Mouse (Mus musculus) heart, adult 8-10 months (tissue): ENCODE measurements at regions not wholly inside any gene's neighbourhood (a gene's known extent, or its start where the extent isn't known, plus 50 kb on each side); places are given as distances from the start of the nearest gene placed in this dataset.

ENCODE experiments used
- DNase-seq: peaks from one replicate; pipeline ENCODE4 v3.0.0; 2022; ENCODE audit warnings: low spot score

DNA sequence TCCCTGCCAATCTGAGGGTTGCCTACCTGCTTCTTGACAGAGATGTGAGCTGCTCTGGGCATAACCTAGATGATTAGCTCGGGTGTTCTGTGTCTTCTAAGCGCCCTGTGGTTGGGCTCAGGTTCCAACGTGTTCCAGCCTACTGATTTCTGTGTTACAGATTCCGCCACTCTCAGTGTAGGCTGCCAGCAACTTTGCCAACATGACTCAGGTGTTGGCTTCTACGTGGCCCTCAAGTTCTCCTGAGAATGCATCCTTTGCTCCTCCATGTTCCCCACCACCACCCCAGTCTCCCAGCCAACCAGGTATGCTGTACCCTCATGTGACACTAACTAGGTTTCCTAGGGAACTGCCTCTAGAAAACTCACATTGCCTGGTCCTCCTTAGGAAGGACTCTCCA, 179.7 kb upstream of the Cadm1 start:
- no peak for DNase-seq

DNA sequence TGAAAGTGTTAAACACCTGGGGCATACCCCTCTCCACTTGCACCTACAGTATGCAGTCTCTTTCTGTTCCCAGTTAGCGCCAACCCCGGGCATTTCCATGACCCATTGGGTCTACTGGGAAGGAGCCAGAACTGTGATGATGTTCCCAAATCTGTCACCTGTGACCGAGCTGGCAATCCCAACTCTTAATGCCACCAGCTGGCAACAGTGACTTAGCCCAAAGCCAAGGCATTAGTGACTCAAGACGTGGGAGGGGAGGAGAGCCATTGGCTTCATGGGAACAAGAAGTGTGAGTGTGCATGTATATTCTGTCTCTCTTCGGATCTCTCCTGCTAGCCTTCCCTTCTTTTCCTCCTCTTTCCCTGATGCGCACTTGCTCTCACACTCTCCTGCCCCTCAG, 178.9 kb upstream of the Cadm1 start:
- no peak for DNase-seq

DNA sequence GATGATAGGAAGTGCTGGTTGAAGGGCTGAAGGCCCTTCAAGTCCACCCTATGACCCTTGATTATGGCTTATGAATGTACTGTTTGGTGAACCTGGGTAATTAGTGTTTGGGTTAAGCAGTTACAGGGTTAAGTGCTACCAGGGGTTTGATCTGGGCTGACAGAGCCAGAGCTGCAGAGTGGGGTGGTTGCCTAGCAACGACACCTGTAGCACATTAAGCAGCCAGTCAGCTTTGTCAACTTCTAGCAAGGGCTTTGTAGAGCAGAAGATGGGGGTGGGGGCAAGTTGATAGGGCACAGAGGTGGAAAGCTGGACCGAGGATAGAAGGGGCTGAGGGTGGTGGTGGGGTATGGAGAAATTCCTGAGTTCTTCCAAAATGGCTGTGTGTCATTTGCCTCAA, 177.0 kb upstream of the Cadm1 start:
- DNase-seq = no peak

DNA sequence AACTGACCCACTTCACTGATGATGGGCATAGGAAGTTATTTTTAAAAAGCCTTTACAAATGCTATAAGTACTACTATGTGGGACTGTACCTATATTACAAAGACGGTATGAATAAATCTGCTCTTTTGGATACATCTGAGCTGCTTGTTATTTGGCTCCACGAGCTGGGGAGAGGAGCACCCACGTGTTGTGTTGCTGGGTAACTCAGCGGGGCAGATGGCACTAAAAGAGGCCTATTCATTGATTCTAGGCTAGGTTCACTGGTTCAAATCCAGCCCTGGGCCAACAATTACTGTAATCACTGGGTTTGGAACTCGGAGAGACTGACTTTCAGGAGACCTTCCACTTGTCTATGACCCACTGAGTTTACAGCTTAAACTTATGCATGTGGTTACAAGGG, 176.0 kb upstream of the Cadm1 start:
- DNase-seq = no peak

DNA sequence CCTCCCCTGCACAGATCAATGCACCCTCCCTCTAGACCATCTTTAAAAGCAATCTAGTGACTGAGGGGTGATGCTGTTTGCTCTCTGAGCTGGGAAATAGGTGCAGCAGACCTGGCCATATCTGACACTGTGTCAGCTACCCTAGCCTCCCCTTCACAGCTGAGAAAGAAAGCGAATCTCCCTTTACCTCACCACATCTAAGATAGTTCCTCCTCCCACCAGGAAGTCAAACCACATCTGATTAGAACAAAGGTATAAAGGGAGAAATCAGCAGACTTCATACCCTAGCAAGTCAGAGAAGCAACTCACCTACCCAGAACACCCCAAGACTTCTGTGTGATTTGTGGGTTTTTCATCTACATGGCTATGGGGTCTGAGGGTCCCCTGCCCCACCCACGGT, 175.6 kb upstream of the Cadm1 start:
- no peak for DNase-seq

DNA sequence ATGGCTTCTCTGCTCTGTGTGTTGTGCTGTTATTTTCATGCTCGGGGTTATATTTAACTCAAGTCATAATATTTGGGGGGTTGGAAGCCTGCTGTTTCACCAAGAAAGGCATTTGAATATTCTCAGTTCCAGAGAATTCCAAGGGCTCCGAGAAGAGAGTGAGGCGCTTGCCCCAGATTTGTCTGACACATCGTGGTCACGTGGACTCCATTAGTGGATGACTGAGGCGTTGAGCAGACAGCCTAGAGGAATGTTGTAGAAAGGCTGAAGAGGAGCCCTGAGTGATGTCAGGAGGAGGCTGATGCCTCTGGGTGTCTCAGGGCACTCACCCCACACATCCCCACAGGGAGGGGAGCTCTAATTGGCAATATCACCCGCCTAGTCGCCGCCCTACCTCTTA, 175.1 kb upstream of the Cadm1 start:
- no peak for DNase-seq

DNA sequence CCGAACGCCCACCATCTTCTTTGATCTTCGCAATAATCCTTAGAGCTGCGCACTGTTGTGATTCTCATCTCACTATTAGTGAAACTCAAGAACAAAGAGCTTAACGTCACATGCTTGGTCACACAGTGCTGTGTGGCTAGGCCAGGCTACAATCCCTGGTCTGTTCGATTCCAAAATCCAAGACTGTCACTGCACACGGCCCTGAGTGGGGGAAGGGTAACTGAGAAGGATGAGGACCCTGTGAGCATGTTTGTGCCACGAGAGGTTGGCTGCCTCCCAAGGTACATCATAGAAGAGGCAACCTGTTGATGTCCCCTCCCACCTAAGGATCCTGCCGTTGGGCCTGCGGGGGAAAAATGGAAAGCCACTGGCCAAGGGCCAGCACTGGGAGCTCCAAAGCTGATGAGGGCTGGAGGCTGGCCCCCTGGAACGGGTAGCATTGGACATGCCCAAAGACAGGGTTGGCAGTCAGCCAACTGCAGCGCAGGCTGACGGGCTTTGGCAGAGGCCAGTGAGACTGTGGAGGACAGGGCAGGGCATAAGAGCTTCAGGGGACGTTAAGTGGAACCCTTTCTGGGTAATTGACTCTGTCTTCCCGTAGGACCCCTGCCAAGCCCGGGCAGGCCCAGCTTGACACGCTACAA, 172.1 kb upstream of the Cadm1 start:
- DNase-seq = peak; percentile 5

DNA sequence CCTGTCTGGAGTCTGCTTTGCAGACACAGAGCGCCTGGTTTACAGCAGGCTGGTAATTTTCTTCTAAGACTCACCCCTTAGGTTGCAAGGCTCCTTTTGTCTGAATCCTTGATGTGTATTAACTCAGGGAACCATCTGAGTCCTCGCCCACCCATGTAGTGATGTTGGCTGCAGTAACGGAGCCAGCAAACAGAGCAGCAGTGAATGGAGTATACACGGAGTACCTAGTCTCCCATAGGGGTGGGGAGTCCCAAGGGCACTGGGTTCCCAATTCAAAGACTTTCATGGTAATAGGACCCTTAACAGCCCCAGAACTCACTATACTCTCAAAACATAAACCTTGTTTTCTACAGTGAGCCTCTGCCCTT, 171.6 kb upstream of the Cadm1 start:
- DNase-seq = no peak

DNA sequence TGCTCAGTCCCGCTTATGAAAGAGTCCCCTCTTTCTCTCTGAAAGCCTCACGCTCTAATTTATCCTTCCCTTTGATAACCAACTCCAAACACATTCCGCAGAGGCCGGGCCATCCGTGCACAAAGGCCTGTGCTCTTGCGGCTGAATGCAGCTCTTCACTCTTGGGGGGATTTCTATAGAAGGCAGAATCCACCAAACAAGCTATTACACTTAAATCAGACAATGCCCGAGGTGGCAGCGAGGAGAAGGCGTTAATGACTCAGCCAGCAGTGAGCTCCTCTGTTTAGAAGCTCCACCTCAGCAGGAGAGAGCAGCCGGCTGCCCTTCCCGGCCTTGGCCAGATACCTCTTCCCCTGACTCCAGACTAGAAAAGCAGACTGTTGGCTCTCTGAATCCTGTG, 166.9 kb upstream of the Cadm1 start:
- DNase-seq = no peak

DNA sequence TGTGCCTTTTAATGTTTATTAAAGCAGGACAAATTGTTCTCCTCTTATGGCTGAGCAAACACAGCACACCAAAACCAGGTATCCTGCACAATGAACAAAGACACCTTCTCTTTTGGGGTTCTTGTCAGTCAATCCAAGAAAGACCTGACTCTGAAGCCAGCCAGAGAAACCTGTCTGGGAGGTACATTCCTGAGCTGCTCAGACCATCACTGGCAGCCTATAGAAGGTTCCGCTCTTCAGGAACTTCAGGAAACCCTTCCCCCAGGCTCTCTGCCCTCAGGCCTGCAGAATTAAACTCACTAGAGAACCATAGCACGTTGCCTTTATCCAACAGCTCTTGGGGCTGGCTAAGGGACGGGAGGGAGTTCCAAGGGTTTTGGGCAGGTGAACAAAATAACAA, 165.2 kb upstream of the Cadm1 start:
- DNase-seq = no peak

DNA sequence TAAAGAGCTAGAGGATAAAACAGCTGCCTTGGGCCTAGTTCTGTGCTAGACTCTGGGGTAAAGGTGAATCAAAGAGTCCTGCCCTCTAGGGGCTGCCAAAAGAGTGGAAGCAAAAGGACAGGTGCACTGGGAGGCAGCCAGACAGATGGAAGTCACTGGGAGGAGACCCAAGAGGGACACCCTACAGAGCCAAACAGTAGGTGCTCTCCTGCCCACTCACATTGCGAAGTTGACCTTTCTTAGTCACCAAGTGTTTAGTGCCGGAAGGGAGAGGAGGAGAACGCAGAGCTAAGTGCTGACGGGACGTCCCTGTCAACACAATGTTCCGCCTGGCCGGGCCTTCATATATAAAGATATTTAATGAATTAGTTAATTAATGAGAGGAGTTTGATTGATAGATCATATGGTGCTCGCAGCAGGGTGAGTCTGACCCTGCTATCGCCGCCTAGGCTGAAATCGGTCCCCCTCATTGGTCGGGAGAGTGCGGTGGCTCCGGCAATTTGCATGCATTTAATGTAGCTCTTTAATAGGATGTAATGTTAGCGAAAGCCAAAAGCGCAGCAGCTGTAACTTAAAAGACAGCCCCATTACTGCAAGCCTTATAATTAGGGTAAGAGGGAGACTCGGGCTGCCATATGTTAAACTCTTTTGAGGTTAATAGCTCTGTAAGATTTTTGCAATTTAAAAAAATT, 162.6 kb upstream of the Cadm1 start:
- DNase-seq = no peak

DNA sequence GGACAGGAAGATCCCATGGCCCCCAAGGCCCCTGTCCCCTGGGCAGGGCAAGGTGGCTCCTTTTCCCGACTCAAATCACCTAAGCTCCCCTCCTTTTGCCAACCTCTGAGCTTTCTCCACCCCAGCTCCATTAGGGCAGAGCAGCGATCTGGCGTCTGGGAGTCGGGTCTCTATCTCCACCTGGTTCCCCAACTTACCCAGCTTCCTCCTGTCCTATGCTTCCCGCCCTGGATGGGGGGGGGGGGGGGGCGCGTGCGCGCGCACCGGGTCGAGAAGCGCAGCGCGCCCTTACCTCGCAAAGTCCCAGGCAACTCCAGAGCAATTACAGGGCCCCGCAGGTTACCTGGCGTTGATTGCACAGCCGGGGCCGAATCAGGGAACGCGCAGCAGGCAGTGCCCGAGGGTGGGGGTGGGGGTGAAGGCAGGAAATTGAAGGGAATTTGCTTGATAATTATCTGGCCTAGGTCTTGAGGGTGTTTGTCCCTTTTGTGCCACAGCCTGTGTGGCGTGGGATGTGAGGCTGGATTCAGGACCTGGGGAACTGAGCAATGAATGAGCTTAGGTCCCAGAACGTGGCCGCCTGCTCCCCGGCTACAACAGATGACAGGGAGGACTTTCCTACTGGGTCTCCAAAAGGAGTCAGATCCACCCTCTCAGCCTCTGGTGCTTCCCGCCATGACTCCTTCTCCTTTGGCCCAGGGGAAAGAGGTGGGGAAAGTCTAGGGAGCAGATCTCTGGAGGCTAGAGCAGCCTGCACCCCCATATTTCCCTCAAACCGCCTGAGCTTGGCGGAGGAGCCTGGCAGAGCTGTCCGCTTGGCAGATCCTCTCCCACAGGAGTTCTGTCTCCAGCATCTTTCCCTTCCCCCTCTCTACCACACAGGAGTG, 161.7 kb upstream of the Cadm1 start:
- no peak for DNase-seq

DNA sequence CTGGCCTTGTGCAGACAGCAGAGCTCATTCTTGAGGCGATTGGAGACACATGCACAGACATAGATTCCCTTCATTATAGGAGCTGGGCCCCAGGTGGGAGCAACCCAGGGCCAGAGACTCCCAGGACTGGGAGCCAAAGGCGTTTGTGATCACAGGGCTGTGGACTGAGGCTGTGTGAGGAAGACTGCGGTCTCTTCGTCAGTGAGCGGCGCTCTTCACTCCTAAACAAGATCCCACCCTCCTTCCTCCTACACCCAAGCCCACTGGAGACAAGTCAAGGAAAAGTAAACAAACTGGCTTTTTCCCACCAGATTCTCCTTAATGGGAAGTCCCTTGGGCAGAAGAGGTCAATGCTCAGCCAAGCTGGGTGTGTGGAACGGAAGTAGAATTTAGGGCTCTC, 157.7 kb upstream of the Cadm1 start:
- no peak for DNase-seq

DNA sequence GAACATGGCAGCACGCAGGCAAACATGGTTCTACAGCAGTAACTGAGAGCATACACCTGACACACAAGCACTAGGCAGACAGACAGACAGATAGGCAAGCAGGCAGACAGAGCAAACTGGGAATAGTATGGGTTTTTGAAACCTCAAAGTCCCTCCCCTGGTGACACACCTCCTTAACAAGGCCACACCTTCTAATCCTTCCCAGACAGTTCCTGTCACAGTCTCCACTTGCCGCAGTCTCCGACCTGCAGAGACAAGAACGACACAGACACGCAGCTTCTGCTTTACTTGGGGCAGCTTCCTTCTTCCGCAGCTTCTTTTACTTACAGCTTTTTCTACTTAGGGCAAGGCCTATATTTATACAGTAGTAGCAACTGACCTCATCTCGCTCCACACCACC, 155.9 kb upstream of the Cadm1 start:
- no peak for DNase-seq

DNA sequence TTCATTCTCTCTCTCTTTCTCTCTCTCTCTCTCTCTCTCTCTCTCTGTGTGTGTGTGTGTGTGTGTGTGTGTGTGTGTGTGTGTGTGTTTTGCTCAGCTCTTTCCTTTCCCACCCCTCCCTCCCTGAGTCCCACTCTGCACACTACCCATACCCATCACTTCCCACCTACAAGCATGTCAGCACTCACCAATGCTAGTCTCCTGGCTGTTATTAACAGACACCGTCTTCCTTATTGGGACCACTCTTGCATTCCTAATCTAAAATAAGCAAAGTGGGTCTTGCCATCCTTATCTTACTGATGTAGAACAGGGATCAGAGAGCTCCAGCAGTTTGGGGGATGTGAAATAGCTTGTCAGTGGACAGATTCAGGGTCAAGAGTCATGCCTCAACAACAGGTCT, 153.3 kb upstream of the Cadm1 start:
- DNase-seq = no peak

DNA sequence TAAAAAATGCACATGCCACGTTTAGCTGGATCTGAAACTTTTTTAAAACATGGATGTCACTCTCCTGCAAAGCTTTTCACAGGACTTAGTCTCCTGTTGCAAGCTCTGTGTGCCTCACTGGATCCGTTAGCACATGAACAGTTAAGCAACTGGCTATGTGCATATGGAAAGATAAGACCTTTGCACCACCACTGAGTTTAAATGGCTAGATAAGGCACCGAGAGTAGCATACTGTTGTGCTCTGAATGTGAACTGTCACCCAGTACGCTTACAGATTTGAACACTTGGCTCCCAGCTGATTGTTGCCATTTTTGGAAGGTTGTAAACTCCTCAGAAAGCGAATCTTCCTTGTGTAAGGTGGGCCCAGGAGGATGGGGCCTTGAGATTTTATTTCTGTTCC, 151.4 kb upstream of the Cadm1 start:
- DNase-seq = no peak

DNA sequence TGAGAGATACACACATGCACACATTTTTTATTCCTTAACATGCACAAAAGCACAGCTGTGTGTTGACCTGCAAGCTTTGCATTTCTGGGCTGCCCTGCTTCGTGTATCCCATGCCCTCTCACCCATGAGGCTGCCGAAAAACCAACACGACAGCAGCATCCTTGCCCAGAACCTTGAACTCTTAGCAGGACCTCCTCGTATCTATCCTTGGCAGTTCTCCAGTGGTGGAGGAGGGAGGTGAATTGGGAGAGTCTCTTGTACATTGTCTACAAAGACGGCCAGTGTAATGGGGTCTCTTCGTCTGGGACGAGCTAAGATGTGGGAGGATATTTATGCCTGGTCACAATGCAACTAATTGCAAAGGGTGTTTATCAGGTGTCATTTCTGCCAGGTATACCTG, 149.6 kb upstream of the Cadm1 start:
- DNase-seq = no peak

DNA sequence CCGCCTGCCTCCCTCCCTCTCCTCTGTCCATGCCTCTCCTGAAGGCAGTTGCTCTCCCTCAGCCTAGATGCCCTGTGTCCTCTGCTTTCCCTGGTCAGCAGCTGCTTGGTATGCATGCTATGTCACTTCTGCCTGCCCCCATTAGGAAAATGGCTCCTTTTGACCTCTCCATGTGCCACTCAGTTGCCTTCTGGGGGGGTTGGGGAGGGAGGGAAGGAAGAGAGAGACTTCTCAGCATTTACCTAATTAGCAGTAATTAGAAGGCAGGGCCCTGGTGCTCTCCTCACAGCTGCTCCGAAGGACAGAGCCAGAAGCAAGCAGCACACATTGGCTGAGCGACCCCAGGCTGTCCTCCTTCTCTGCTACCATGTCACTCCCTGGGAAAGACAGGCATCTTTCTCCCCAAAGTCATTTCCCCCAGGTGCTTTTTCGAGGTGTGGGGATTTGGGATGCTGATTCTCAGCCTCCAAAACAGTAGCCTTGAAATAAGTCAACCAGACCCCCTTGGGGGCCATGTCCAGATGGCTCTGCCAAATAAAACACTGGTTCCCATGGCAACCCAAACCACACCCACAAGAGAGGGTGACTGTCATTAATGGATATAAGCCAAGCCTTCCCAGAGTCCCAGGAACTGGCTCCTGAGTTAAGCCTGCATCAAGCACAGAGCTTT, 145.7 kb upstream of the Cadm1 start:
- no peak for DNase-seq

DNA sequence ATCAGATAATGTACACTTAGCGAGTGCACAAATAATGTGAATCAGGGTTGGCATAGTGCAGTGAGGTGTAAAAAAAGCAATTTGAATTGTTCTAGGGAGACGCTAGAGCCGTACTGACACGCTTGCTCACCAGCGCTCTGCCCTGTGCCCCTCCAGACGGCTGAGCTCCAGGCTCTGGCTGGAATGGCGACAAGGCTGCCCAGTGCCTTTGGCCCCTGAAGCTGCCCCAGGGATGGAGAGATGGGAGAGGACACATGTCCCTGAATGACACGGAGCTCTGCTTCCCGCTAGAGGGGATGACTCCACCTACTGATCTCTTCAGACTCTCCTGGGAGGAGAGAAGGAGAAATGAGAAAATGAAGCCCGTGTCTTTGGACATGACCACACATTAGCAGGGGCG, 143.3 kb upstream of the Cadm1 start:
- DNase-seq = no peak

DNA sequence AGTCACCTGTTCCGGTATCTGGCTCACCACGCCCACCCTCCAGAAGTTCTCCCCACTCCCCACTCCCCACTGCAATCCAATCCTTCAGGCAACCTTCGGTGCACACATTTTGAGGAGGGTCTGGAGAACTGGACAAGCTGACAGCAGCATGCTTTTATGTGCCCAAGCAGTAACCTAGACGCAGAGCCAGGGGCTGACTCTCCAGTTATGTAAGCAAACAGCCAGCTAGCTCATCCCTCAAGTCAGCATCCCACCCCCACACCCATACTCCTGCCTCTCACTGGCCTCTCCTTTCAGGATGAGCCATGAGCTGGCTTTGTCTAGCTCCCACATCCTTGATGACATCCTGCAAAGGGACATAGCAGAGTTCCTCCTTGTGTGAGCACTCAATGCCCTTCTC, 142.8 kb upstream of the Cadm1 start:
- no peak for DNase-seq

DNA sequence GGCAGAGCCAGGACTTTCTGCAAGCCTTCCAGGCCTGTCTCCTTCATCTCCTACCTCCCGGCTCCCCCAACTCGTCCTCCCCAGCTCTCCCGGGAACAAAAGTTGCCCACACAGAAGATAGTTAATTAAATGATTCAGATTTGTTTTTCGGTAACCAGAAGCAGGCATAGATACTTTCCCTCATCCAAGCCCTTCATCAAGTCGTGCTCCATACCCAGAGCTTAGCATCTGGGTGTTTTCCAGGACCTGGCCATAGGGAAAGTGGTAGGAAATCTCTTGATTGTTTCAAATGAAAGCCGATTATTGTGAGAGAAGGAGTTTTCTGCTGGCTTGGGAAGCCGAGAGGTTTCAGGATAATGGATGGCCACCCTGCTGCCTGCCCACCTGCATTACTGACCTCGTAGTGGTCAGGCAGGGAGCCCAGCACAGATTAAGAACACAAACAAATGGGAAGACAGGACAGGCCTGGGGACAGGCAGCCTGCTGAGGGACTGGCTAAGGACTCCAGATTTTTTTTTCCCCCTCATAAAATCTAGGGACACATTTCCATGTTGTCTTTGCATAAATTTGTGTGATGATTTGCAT, 142.2 kb upstream of the Cadm1 start:
- no peak for DNase-seq

DNA sequence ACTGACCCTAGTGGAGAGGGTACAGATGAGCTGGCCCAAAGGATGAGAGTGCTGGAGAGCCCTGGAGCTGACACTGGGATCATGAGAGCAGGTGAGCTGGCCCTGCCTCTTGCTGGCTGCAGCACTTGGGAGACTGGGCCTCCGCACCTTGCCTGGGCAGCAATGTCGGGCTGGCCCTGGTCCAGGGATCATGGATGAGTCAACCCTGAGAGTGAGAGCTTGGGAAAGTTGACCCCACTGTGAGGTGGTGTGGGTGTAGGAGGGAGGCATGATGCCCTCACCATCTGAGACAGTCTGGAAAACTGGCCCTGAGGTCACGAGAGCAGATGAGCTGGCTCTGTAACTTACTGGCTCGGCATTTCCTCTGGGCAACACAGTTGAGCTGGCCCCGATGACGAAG, 140.1 kb upstream of the Cadm1 start:
- DNase-seq = no peak
